Mouse (Mus musculus) heart, embryonic 13.5 days (tissue): ENCODE data around the gene Nfib. TPM values are rescaled to one million over a fixed set of nuclear protein-coding genes. Genes with fewer than 3 reads are reported as not detected.
A peak's percentile ranks its signal among the peaks of the same experiment; 100 is the strongest.

Source experiments
- ATAC-seq: fragments of 200-750 bp; cut with Nextera tagmentation; 2 replicates; pipeline ENCODE4 v1.8.0; 2017; ENCODE audit warnings: moderate TSS enrichment; ENCODE audit not compliant: insufficient number of reproducible peaks, low FRiP score, low TSS enrichment; ENCODE audit errors: extremely low read depth
- H3K27ac ChIP-seq: fragments of 300-500 bp; sonication (generic); replicated peaks from 2 replicates; pipeline ENCODE4 v1.5.1; 2015; ENCODE audit warnings: moderate library complexity, mild to moderate bottlenecking, inconsistent platforms
- H3K27me3 ChIP-seq: fragments of 300-500 bp; sonication (generic); replicated peaks from 2 replicates; pipeline ENCODE4 v1.6.1; 2015; ENCODE audit warnings: mild to moderate bottlenecking, inconsistent platforms
- H3K36me3 ChIP-seq: fragments of 300-500 bp; sonication (generic); 2 replicates; pipeline ENCODE4 v1.6.1; 2015; ENCODE audit warnings: mild to moderate bottlenecking, inconsistent platforms
- H3K4me1 ChIP-seq: fragments of 300-500 bp; sonication (generic); 2 replicates; pipeline ENCODE4 v1.6.1; 2015; ENCODE audit warnings: inconsistent platforms
- H3K4me2 ChIP-seq: fragments of 300-500 bp; sonication (generic); 2 replicates; pipeline ENCODE4 v1.6.1; 2015; ENCODE audit warnings: inconsistent platforms, mild to moderate bottlenecking, moderate library complexity
- H3K4me3 ChIP-seq: fragments of 300-500 bp; sonication (generic); 2 replicates; pipeline ENCODE4 v1.5.1; 2015; ENCODE audit warnings: moderate library complexity, mild to moderate bottlenecking, inconsistent platforms
- H3K9ac ChIP-seq: fragments of 300-500 bp; sonication (generic); 2 replicates; pipeline ENCODE4 v1.6.1; 2015; ENCODE audit warnings: inconsistent platforms, mild to moderate bottlenecking, moderate library complexity
- H3K9me3 ChIP-seq: fragments of 300-500 bp; sonication (generic); 2 replicates; pipeline ENCODE4 v1.6.1; 2016; ENCODE audit warnings: inconsistent platforms
- WGBS: fragments of 180-500 bp; shearing (Covaris S2); methylation state at CpG from one replicate; pipeline ENCODE4 v1.1.7; 2015; ENCODE audit warnings: mixed read lengths; 5-methylcytosine and 5-hydroxymethylcytosine counted together
- polyA plus RNA-seq: library from polyadenylated mRNA; unstranded; fragments of >200 nt; fragmentation: Nextera tagmentation; extraction: Ambion mirVana; gene quantifications from 2 replicates; pipeline ENCODE4 v1.2.1, GENCODE M21; 2015

The Nfib gene
- polyA plus RNA-seq, 1 experiment from 2014 or later = 53.0 TPM

DNA sequence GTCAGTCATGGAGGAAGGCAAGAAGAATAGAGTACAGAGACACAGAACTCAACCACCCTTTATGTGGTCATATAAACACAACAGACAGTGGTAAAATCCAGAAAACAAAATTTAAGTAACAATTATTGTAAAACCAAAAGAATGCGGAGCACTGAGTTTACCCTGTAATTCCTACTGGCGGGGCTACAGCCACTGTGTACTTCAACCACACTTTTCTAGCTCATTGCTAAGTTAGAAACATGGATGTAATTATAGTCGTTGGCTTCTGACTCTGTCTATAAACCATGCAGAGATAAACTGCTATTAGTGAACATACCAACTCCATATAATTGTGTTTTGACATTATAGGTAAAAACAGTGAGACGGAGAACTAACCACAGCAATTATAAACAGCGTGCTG, 231.2 kb downstream of the Nfib start:
- ATAC-seq = no peak
- peaks cover 86% of the 10 kb centered on the region for H3K4me1 ChIP-seq
- WGBS = 84% methylated on average over 5 of the region's 5 CpGs

DNA sequence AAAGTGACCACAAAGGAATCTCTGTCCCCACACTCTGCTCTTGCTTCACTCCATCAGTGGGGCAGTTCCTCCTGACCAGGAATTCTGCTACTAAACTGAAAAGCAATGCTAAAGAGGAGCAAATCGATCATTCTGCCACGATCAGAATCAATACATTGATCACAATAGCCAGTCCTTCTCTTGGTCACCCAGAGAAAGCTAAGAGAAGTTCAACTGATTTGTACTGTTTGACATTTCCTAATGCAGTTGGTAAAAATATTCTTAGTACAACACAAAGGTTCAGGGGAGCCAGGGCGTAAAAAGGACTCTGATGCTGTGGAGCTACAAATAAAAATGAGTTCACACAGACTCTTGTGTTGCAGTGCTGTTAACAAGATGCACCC, 234.6 kb downstream of the Nfib start:
- Histone ChIP-seq H3K36me3 (no peaks in the 10 kb centered on the region), H3K4me1 (peaks cover 92% of the 10 kb centered on the region), H3K9ac (peak overlapping the region; percentile 20), H3K27me3 (no peaks in the 10 kb centered on the region), H3K27ac (peak overlapping the region; percentile 76), H3K4me2 (peak overlapping the region; percentile 20; the same call in 1 of the 2 replicates), H3K9me3 (no peaks in the 10 kb centered on the region), H3K4me3 (no peak overlapping the region)
- no peak for ATAC-seq
- WGBS = 71% methylated on average over 3 of the region's 3 CpGs

More for the DNA sequence above, 231.2 kb downstream of the Nfib start:
- no peak overlapping the region for H3K4me2 ChIP-seq
- peaks cover 3% of the 10 kb centered on the region; the same call in 1 of the 2 replicates for H3K36me3 ChIP-seq
- no peak overlapping the region for H3K27ac ChIP-seq
- no peak overlapping the region for H3K9ac ChIP-seq
- H3K27me3 ChIP-seq = no peaks in the 10 kb centered on the region
- H3K4me3 ChIP-seq = no peak overlapping the region
- H3K9me3 ChIP-seq = no peaks in the 10 kb centered on the region

DNA sequence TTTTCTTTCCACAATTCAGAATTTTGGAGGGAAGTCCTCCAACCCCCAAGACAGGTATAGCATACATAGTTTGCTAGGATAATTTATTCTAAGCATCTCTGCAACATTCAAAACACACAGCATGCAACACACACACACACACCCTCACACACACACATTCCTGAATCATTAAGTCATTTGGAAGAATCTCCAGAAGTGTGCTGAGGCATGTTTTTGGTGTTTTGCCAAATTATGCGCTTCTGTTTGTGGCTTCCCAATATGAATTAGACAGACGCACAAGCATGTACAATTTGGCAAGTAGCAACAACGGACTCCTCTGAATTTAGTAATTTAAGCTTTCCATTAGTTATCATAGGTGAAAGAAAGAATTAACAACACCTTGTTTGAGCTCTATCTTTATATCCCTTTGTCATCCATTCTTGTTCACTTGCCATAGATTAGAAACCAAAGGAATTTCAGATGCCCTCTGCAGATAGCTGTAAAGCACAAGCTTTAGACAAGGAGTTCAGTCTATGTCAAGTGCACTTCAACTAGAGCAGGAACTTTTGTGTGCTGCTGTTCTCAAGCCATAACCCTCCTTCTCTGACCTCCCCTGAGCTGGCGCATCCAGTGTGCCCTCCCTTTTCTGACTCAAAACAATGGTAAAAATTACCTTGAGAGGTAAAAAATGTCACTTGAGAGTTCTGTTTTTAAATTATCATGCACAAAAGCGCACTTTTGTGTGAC, 235.2 kb downstream of the Nfib start:
- Histone ChIP-seq H3K27ac (peak overlapping the region; percentile 76), H3K9ac (peak overlapping the region; percentile 20; the same call in 1 of the 2 replicates), H3K27me3 (no peaks in the 10 kb centered on the region), H3K4me2 (peak overlapping the region; percentile 20; the same call in 1 of the 2 replicates), H3K4me3 (no peak overlapping the region), H3K4me1 (peaks cover 92% of the 10 kb centered on the region), H3K9me3 (no peaks in the 10 kb centered on the region), H3K36me3 (no peaks in the 10 kb centered on the region)
- WGBS = 45% methylated on average over 5 of the region's 5 CpGs
- ATAC-seq = no peak; the same call in 1 of the 2 replicates

DNA sequence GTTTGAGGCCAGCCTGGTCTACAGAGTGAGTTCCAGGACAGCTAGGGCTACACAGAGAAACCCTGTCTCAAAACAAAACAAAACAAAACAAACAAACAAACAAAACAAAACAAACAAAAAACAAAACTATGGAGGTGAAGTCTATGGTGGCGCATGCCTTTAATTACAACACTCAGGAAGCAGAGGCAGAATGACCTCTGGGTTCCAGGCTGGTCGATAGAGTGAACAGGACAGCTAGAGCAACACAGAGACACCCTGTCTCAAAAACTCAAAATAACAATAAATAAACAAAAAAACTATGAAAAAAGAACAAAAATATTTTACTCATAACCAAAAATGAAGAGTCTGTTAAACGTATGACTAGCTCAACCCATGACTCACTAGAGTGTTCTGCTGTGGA, 236.6 kb downstream of the Nfib start:
- Histone ChIP-seq H3K36me3 (no peaks in the 10 kb centered on the region), H3K27me3 (no peaks in the 10 kb centered on the region), H3K9me3 (no peaks in the 10 kb centered on the region), H3K9ac (no peak overlapping the region), H3K4me3 (no peak overlapping the region), H3K4me1 (peaks cover 98% of the 10 kb centered on the region), H3K27ac (peak overlapping the region; percentile 68; the same call in 1 of the 2 replicates), H3K4me2 (no peak overlapping the region)
- no peak for ATAC-seq
- WGBS = 66% methylated on average over 3 of the region's 3 CpGs

DNA sequence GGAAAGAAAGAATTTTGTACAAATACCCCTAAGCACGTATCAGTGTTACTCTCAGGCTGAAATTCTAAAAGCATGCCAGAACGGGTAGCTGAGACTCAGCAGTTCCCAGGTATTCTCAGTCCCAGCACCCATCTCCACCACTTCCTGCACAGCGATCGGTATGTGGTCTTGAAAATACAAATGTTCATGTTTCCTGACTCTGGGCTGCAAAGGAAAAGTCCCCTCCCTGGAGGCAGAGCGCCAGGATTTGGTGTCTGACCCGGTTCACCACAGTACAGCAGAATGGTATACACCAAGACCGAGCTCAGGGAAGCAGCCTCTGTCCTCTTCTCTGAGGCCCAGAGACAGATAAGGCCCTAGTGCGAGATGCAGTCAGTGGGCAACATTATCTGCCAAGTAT, 238.8 kb downstream of the Nfib start:
- 20% methylated on average over 8 of the region's 8 CpGs for WGBS
- Histone ChIP-seq H3K4me2 (peak overlapping the region; percentile 43), H3K27ac (peak overlapping the region; percentile 83), H3K9ac (peak overlapping the region; percentile 70), H3K4me1 (peaks cover 88% of the 10 kb centered on the region), H3K9me3 (no peaks in the 10 kb centered on the region), H3K27me3 (no peaks in the 10 kb centered on the region), H3K36me3 (no peaks in the 10 kb centered on the region), H3K4me3 (no peak overlapping the region)
- ATAC-seq = no peak

DNA sequence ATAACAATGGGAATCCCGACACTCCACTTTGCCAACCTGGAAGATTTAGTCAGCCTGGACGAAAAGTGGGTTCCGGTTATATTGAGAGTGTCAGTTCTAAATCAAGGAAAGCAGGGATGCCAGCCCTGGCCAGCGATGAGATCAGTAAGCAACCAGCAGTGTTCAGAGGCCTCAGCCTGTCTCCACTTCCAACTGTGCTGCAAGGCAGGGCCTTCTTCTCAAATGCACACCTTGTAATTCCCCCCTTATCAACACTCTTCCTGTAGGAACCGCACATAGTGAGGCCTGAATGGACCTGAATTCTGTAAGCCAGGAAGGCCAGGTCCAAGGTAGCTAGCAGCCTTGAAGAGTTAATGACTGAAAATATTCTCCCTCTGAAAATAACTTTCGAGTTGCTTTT, 239.4 kb downstream of the Nfib start:
- Histone ChIP-seq H3K9me3 (no peaks in the 10 kb centered on the region), H3K4me2 (peak overlapping the region; percentile 43), H3K27ac (peak overlapping the region; percentile 83), H3K36me3 (no peaks in the 10 kb centered on the region), H3K9ac (peak overlapping the region; percentile 70), H3K4me3 (no peak overlapping the region), H3K4me1 (peaks cover 86% of the 10 kb centered on the region), H3K27me3 (no peaks in the 10 kb centered on the region)
- 0 out of 2 replicates have a peak, but pooled peaks have one; percentile 9 for ATAC-seq
- 35% methylated on average over 6 of the region's 6 CpGs for WGBS

DNA sequence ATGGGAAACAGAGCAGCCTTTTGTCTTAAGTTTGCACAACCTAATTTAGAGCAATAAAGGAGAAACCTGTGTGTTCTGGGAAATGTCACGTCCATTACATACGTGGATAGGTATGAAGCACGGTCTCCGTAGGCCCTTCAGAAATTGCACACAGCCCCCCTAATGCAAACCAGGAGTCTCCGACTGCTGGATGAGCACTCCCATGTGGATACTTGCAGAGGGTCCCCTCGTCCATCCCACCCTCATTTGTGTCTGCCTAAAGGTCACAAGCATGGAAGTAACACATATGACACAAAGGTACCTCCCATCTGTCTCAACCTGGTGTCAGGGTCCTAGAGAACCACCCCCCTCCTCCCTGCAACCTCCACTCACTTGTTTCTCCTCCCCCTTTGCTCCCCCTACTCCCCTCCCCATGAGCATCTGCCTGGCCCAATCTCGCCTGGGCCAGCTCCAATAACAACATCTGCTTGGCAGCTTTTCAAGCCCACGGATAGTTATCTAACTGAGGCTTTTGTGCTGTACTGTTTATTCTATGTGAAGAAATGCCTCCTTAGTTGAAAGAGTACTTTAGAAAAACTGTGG, 241.4 kb downstream of the Nfib start:
- 37% methylated on average over 8 of the region's 8 CpGs for WGBS
- Histone ChIP-seq H3K27me3 (no peaks in the 10 kb centered on the region), H3K4me1 (peaks cover 86% of the 10 kb centered on the region), H3K36me3 (no peaks in the 10 kb centered on the region), H3K27ac (peak overlapping the region; percentile 80), H3K9me3 (no peaks in the 10 kb centered on the region), H3K9ac (peak overlapping the region; percentile 56), H3K4me3 (0 out of 2 replicates have a peak overlapping the region, but pooled peaks have one; percentile 6), H3K4me2 (peak overlapping the region; percentile 50)
- no peak; the same call in 1 of the 2 replicates for ATAC-seq

DNA sequence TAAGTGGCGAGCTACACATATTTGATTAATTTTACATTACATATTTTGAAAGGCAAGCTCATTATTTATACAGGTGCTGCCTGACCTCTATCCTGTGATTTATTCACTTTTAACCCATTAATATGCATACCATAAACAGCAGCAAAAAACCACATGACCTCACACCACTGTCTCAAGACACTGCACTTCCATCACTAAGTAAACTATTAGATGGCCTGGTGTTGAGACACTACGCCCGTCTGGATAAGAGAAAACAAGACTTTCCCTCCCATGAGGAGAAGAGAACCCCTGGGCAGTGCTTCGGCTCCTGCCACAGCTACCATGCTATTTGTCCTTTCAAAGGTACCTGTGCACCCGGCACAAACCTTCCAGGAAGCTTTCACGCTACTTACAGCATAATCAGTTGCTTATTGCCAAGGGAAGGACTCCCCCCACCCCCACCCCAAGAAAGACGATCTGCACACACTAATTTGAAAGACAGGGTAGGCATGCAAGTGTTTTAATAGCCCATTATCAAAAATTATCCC, 242.3 kb downstream of the Nfib start:
- no peak overlapping the region for H3K4me3 ChIP-seq
- ATAC-seq = no peak
- H3K36me3 ChIP-seq = peaks cover 3% of the 10 kb centered on the region
- H3K4me2 ChIP-seq = no peak overlapping the region
- H3K27me3 ChIP-seq = no peaks in the 10 kb centered on the region
- H3K9me3 ChIP-seq = no peaks in the 10 kb centered on the region
- peaks cover 86% of the 10 kb centered on the region for H3K4me1 ChIP-seq
- WGBS = 70% methylated on average over 7 of the region's 7 CpGs
- peak overlapping the region; percentile 80 for H3K27ac ChIP-seq
- no peak overlapping the region for H3K9ac ChIP-seq

DNA sequence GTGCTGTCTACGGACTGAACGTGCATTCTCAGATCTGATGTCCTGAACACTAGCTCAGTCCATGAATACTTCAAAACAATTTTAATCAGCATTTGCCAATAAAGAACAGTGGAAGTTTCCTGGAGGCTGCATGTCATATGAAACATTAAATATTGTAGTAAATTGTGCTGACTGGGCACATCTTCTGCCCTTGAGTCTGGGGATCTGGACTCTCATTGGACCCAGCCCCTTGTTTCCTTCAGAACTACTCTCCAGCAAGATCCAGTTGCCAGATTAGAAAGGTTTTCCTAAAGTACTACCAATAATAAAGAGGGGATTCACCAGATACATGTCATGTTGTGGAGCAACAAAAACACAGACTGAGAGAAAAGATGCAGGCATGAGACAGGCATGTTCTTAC, 243.9 kb downstream of the Nfib start:
- Histone ChIP-seq H3K4me3 (no peak overlapping the region), H3K4me2 (no peak overlapping the region), H3K9ac (no peak overlapping the region), H3K27ac (no peak overlapping the region), H3K36me3 (peaks cover 3% of the 10 kb centered on the region), H3K9me3 (no peaks in the 10 kb centered on the region), H3K27me3 (no peaks in the 10 kb centered on the region), H3K4me1 (peaks cover 86% of the 10 kb centered on the region)
- ATAC-seq = no peak
- WGBS = 81% methylated on average over 2 of the region's 2 CpGs

DNA sequence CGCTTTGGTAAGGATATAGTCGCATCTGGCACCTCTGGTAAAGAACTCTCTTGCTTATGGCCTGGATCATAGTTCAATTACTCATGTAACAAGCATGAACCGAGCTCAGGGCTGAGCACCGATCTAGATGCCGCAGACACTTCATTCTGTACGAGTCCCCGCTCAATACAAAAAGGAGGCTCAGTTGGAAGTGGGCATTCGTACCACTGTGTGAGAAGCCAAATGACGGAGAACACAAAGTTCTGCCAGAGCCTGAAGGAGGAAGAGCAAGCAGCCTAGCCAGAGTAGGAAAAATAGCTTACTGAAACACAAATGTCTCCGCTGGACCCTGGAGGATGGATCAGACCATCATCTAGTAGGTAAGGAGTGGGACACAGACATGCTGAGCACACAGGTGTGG, 246.7 kb downstream of the Nfib start:
- Histone ChIP-seq H3K9me3 (no peaks in the 10 kb centered on the region), H3K4me3 (no peak overlapping the region), H3K27me3 (no peaks in the 10 kb centered on the region), H3K27ac (no peak overlapping the region), H3K4me1 (peaks cover 83% of the 10 kb centered on the region), H3K9ac (no peak overlapping the region), H3K4me2 (no peak overlapping the region), H3K36me3 (peaks cover 10% of the 10 kb centered on the region)
- no peak for ATAC-seq
- 86% methylated on average over 10 of the region's 10 CpGs for WGBS

DNA sequence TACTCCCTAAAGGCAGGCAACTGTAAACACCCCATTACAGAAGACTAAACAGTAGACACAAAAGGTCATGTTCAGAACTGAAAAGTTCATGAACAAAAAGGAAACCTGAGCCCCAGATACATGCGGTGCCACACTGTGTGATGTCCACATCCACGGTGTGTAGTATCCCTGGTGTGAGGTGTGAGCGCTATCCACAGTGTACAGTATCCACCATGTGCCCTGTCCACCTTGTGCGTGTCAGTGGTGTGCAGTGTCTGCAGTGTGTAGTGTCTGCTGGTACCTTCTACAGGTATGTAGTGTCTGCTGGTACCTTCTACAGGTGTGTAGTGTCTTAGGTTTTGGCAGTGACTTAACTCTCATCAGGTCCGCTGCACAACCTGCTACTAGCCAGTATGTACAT, 248.6 kb downstream of the Nfib start:
- Histone ChIP-seq H3K9me3 (no peaks in the 10 kb centered on the region), H3K4me2 (no peak overlapping the region), H3K36me3 (peaks cover 13% of the 10 kb centered on the region), H3K27ac (peak overlapping the region; percentile 37; the same call in 1 of the 2 replicates), H3K9ac (no peak overlapping the region), H3K27me3 (no peaks in the 10 kb centered on the region), H3K4me3 (no peak overlapping the region), H3K4me1 (peaks cover 95% of the 10 kb centered on the region)
- 75% methylated on average over 5 of the region's 5 CpGs for WGBS
- ATAC-seq = no peak
